8 mouse cellular contexts compared by ENCODE assay signal in the genomic region with DNA sequence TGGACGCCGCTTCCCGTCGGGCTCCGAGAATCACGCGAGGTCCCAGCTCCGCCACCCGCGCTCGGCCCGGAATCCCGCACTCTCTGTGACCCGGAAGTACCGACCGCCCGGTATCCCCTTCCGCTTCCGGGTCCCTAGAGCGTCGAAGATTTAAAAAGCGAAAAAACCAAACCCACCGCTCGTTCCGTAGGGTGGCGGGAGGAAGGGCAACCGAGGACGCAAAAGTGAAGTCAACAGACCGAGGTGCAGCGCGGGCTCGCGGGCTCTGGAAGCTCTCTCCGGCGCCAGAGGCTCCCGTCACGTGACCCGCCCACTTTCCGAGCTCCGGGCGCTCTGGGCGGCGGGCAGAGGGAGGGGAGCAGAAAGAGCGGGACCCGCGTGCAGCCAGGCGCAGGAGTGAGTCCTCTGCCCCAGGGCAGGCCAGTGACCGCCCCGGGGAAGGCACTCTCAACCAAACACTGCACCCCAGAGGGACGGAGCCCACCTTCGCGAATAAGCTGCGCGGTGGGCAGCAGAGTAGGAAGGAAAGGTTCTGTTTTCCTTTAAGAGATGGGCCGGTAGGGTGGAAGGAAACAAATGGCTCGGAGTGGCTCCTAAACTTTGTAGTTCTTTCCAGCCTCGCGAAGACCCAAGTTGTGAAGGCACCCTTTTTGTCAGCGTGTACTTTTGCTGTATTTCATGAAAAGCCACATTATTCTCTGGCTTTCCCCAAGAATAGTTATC. TPM values are rescaled to one million over a fixed set of nuclear protein-coding genes. Genes with fewer than 3 reads are reported as not detected.
A peak's percentile ranks its signal among the peaks of the same experiment; 100 is the strongest.
DNase-seq lines count a peak whose midpoint lies in the region; ATAC-seq lines count a peak whose summit lies in the region.

A gene (minus strand): TSS at position 261 of the 723 bp plus-strand sequence.

- peaks cover 50% of the 10 kb centered on the region for H3K36me3 ChIP-seq in intestine, embryonic 14.5 days (ENCODE audit: control insufficient read depth, insufficient read depth, low read length)

- under 1% methylated on average over 59 of the region's 59 CpGs for WGBS in intestine, embryonic 14.5 days

- ATAC-seq in intestine, embryonic 14.5 days (replicated peaks; ENCODE audit: low FRiP score, low TSS enrichment, low read depth), result peak; percentile 96

- peak within 1 kb of the TSS; percentile 94 for H3K4me3 ChIP-seq in intestine, embryonic 14.5 days (ENCODE audit: low read depth, low read length)

- H3K9ac ChIP-seq in intestine, embryonic 14.5 days (ENCODE audit: low read length), result peak within 1 kb of the TSS; percentile 99

- no peaks in the 10 kb centered on the region for H3K9me3 ChIP-seq in intestine, embryonic 14.5 days (ENCODE audit: control insufficient read depth, low read length)

- intact Hi-C loops in gastrocnemius, postnatal 14 days (cut with DNase I; ENCODE audit: low total_unique reads), result loop anchor here (10.0 kb wide), 1 partner anchor 73 kb away; no protein-coding TSS in a partner anchor
- intact Hi-C loops in left cerebral cortex, postnatal 14 days (cut with DNase I), result loop anchor here (5.0 kb wide), 1 partner anchor 75 kb away; no protein-coding TSS in a partner anchor

- peak within 1 kb of the TSS; percentile 91 for H3K4me2 ChIP-seq in intestine, embryonic 14.5 days (ENCODE audit: low read length)

- H3K4me1 ChIP-seq in intestine, embryonic 14.5 days (replicated peaks; ENCODE audit: control insufficient read depth, insufficient read depth, low read length), result peaks cover 17% of the 10 kb centered on the region

- no peaks in the 10 kb centered on the region for H3K27me3 ChIP-seq in intestine, embryonic 14.5 days (replicated peaks; ENCODE audit: control insufficient read depth, insufficient read depth, low read length)

- peak within 1 kb of the TSS; percentile 99 for H3K27ac ChIP-seq in intestine, embryonic 14.5 days (ENCODE audit: low read depth)

- DNase-seq in adipocyte (ENCODE audit: low spot score), result peak; percentile 89
- DNase-seq in embryo, embryonic 10 days (ENCODE audit: low spot score), result peak; percentile 91
- peak; percentile 87 for DNase-seq in gastrocnemius, postnatal 14 days
- peak; percentile 92 for DNase-seq in intestine, embryonic 14.5 days (ENCODE audit: low spot score)
- DNase-seq in left cerebral cortex, postnatal 14 days (ENCODE audit: low spot score in 2 of 2), result peak; percentile 75 to 80
- peak; percentile 91 for DNase-seq in mesoderm, embryonic 11.5 days (ENCODE audit: low read depth, low spot score)
- DNase-seq in right cerebral cortex, postnatal 36 days (ENCODE audit: low spot score in 2 of 2), result peak; percentile 61 to 68
- DNase-seq in yolk sac, embryonic 10.5 days (ENCODE audit: low spot score), result peak; percentile 90

RNA-seq across cellular contexts. Expression of the gene that starts here (rescaled TPM):
- total RNA-seq in gastrocnemius, postnatal 14 days (2021), result 10 to 100 TPM; 15.7 to 16.1 TPM
- 68.9 and 73.5 TPM in 2 replicates for polyA plus RNA-seq in intestine, embryonic 14.5 days (2014; fragmentation: Nextera tagmentation; extraction: Ambion mirVana)
- 10 to 100 TPM; 44.7 to 45.6 TPM for total RNA-seq in left cerebral cortex, postnatal 14 days (2021)

Comparison
In these comparisons a context has a peak if more than half of its experiments do, and no peak if none do; other contexts are left out.
1. Peak in every context shown above with its lines: DNase-seq, ATAC-seq, H3K4me3 ChIP-seq and H3K27ac ChIP-seq.